Mouse (Mus musculus) heart, adult 2 months (tissue): ENCODE results near the gene Nfkb1.

Experiments used
- CTCF ChIP-seq: fragments of 200-600 bp; IDR thresholded peaks from 2 replicates; pipeline ENCODE4 v1.8.1; 2022; ENCODE audit warnings: antibody characterized with exemption, mild to moderate bottlenecking, moderate library complexity
- POLR2A ChIP-seq: fragments of 200-500 bp; IDR thresholded peaks from 2 replicates; pipeline ENCODE4 v1.6.1; 2011; ENCODE audit warnings: mild to moderate bottlenecking, low read depth, low read length, control low read depth; ENCODE audit not compliant: insufficient read depth

DNA sequence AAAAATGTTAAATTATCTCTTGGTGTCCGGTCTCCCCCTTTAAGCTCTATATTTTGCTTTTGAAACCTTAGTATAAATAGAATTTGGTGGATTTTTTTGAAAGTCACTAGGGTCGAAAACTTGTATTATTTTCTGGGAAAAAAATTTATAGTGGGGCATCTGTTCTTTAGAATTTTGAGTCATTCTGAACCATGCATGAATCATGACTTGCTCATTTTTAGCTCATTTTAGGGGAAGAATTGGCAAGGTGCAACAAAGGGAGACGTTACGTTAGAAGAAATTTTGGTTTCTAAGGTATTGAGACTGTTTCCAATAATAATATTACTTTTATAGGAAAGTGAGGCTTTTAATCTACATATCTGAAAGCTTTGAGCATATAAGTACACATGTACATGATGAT lies 20.3 kb upstream of the Nfkb1 start:
- TF ChIP-seq POLR2A (no peak), CTCF (no peak)
